Mouse (Mus musculus) CD4-positive naive resting alpha-beta T cell, adult 76 days (primary cell): ENCODE data around the gene Syt10. TPM values are rescaled to one million over a fixed set of nuclear protein-coding genes. Genes with fewer than 3 reads are reported as not detected.

Source experiments
- total RNA-seq: library from RNA; stranded (reverse); gene quantifications from one replicate; pipeline ENCODE4 v1.2.4, GENCODE M21; 2023

The Syt10 gene
- total RNA-seq: not detected

GRCm38 (mm10) chr15:89841364-89842017 lies at the start of gene Syt10:
Gene Syt10, minus strand, starts transcription at chr15:89841860.

Other genes with a start within 250 kb of the Syt10 start
- gene Rabl2, start 249.9 kb downstream of the Syt10 start, total RNA-seq: 1.4 TPM